Mouse (Mus musculus): ENCODE measurements around the gene Slc4a1. TPM values are rescaled to one million over a fixed set of nuclear protein-coding genes. Genes with fewer than 3 reads are reported as not detected.

Gene Slc4a1
- polyA plus RNA-seq, 1 experiment from 2014 or later: not detected

- ChIA-PET POLR2A (no interaction called here), CTCF (no interaction called here)
- DNase-seq (ENCODE audit: low read depth, low spot score) (no peak), ATAC-seq (no peak)
- H3K27me3 ChIP-seq: peaks cover 3% of the 10 kb centered on the region
- in situ Hi-C loops (cut with MboI; ENCODE audit: low pct_unique_long_range_greater_than_20kb): no loop called here
- TF ChIP-seq CTCF (IDR thresholded peaks at IDR 0.05): no peak
Observed at GRCm38 (mm10) chr11:102327250-102327649, 38.8 kb downstream of the Slc4a1 start.

DNA sequence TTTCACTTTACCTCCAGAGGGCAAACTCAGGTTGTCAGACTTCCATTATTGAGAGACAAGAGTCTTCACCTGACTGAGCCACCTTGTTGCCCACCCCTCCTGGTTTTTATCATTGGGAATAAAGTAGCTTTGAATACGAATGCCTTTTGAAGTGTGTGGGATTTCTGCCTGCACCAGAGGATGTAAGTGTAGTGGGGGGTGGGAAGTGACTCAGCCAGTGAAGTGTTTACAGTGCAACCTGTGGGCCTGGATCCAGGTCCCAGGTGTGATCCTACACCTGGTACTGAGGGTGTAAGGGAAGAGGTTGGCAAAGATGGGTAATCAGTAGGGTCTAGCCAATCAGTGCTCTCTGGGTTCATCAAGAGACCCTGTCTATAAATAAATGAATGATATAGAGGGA lies 42.5 kb downstream of the Slc4a1 start:
- ATAC-seq: no peak
- POLR2A ChIA-PET: interaction anchor here (1.2 kb wide), 1 partner anchor 83 kb away, joined by 3 read pairs; no protein-coding TSS in a partner anchor

GRCm38 (mm10) chr11:102321931-102322330 lies 44.1 kb downstream of the Slc4a1 start:
- no peak for DNase-seq (ENCODE audit: low read depth, low spot score)
- TF ChIP-seq CTCF (IDR thresholded peaks at IDR 0.05): no peak
- no peaks in the 10 kb centered on the region for H3K27me3 ChIP-seq
- no peak for ATAC-seq
- in situ Hi-C loops (cut with MboI; ENCODE audit: low pct_unique_long_range_greater_than_20kb): loop anchor here (5.0 kb wide), 1 partner anchor 85 kb away; the partner anchor contains the start of gene Slc25a39
- ChIA-PET CTCF (interaction anchor here (2.4 kb wide), 1 partner anchor 13 kb away, joined by 5 read pairs; no protein-coding TSS in a partner anchor), POLR2A (interaction anchor here (7.6 kb wide), 1 partner anchor 86 kb away, joined by 110 read pairs; the partner anchor contains the start of gene Slc25a39)

More for the DNA sequence above, 42.5 kb downstream of the Slc4a1 start:
- H3K27me3 ChIP-seq: no peaks in the 10 kb centered on the region
- no peak for TF ChIP-seq CTCF (IDR thresholded peaks at IDR 0.05)
- CTCF ChIA-PET: interaction anchor here (1.0 kb wide), 1 partner anchor 11 kb away, joined by 3 read pairs; no protein-coding TSS in a partner anchor
- in situ Hi-C loops (cut with MboI; ENCODE audit: low pct_unique_long_range_greater_than_20kb): loop anchor here (5.0 kb wide), 1 partner anchor 84 kb away; the partner anchor contains the start of gene Slc25a39
- no peak for DNase-seq (ENCODE audit: low read depth, low spot score)

- TF ChIP-seq CTCF (IDR thresholded peaks at IDR 0.05): no peak
- ChIA-PET CTCF (interaction anchor here (1.0 to 2.4 kb wide), 3 partner anchors 11 to 101 kb away, joined by 4 to 5 read pairs (median 5); no protein-coding TSS in a partner anchor), POLR2A (interaction anchor here (1.2 to 7.6 kb wide), 3 partner anchors 12 to 87 kb away, joined by 5 to 110 read pairs (median 26); partner anchors contain the start of gene Slc25a39)
- in situ Hi-C loops (cut with MboI; ENCODE audit: low pct_unique_long_range_greater_than_20kb): loop anchor here (5.0 kb wide), 1 partner anchor 87 kb away; the partner anchor contains the start of gene Slc25a39
- no peak for DNase-seq (ENCODE audit: low read depth, low spot score)
- no peaks in the 10 kb centered on the region for H3K27me3 ChIP-seq
- no peak for ATAC-seq
Observed at GRCm38 (mm10) chr11:102320686-102321005, 45.4 kb downstream of the Slc4a1 start.

DNA sequence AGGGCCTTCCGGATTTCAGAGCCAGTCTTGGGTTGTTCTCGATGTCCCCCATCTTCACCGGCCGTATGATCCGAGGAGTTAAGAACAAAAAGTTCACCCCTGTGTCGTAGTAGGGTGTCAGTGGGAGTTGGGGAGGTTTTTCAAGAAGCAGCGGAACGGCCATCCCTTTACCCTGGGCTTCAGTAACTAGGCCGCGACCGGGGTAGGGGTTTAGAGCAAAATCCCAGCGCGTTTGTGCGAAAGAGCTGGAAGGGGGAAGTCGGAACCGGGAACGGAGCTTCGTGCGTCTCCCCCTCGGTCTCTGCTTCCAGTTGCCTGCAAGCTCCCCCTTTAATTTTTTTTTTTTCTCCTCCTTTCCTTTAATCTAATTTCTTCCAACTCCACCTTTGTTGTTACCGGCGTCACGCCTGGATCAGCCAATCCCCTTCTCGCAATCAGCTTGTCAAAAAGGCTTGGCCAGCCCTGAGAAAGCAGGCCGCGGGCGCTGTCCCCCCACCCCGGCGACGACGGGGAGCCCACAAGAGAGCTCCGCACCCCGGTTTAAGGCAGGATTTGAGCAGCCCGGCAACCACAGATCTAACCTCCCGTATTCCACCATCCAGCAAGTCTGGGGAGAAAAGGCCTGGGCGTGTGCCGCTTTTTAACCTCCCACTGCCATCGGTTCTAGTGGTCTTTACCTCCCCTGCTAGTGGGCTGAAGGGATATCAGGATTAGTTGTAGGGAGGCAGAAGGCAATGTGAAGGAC lies 45.9 kb downstream of the Slc4a1 start:
- ATAC-seq (no peak), DNase-seq (ENCODE audit: low read depth, low spot score) (no peak)
- TF ChIP-seq CTCF (IDR thresholded peaks at IDR 0.05): no peak
- POLR2A ChIA-PET: interaction anchor here (0.6 to 7.6 kb wide), 9 partner anchors 9 to 1064 kb away, joined by 3 to 110 read pairs (median 4); partner anchors contain the start of genes Grn, Rundc3a and Slc25a39
- H3K27me3 ChIP-seq: no peaks in the 10 kb centered on the region
- in situ Hi-C loops (cut with MboI; ENCODE audit: low pct_unique_long_range_greater_than_20kb): loop anchor here (5.0 kb wide), 1 partner anchor 87 kb away; the partner anchor contains the start of gene Slc25a39
- CTCF ChIA-PET: interaction anchor here (1.0 to 2.4 kb wide), 4 partner anchors 11 to 111 kb away, joined by 3 to 5 read pairs (median 4); partner anchors contain the start of gene Grn

DNA sequence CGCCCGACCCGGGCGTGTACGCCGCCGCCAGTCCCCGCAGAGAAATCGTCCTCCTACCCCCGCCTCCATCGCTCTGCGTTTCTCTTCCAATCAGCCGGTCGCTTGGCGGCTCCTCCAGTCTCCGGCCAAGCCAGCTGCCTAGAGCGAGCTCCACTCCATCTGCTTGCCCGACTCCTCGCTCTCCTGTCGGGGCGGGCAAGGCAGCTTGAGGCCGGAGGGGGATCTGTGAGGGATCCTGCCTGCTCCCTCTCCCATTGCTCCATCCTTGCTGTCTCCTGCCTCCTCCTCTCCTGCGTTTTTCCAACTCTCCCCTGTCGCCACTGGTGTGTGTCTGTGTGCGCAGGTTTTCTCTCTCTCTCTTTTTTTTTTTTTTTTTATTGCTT lies 46.6 kb downstream of the Slc4a1 start, which contains the start of gene Ubtf:
TSS of gene Ubtf (minus strand) at position 333 of the 383 bp plus-strand sequence.
- no peak for TF ChIP-seq CTCF (IDR thresholded peaks at IDR 0.05)
- DNase-seq (ENCODE audit: low read depth, low spot score) (no peak), ATAC-seq (no peak)
- no peaks in the 10 kb centered on the region for H3K27me3 ChIP-seq
- POLR2A ChIA-PET: interaction anchor here (0.6 to 7.6 kb wide), 17 partner anchors 10 to 1065 kb away, joined by 3 to 110 read pairs (median 4); partner anchors contain the start of genes Grn, Rundc3a and Slc25a39
- in situ Hi-C loops (cut with MboI; ENCODE audit: low pct_unique_long_range_greater_than_20kb): no loop called here
- CTCF ChIA-PET: interaction anchor here (1.3 to 1.6 kb wide), 2 partner anchors 92 to 111 kb away, joined by 3 read pairs; partner anchors contain the start of gene Grn

DNA sequence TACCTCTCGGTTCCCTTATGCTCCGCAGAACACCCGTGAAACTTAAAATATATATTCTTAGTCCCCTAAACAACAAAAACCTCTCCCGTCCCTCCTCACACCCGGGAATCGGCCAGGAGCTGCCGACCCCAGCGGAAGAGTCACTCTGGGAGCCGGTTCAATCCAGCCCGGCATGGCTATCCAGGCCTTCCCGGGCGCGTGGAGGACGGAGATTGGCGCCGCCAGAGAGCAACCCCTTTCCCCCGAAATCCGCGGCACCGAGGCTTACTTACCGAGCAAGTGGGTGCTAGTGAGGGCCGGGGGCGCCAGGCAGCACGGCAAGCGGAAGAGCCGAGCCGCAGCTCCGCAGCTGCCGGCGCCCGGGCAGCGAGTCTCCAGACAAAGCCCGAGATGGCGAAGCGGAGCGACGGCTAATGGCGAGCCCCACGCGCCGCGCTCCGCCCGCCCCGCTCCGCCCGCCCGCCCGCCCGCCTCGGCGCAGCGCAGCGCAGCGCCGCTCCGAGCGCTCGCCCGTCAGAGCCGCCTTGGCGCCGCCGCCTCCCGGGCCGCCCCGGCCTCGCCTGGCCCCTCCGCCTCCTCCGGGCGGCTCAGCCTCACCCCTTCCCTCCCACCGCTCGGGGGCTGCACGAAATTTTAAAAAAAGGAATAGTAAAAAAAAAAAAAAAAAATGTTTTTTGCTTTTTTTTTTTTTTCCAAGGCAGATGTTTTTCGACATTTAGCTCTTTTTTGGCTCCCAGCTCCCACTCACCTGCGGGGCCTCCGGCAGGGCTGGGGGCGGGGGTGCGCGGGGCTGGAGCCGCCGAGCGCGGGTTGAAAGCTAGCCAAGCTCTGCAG lies 47.2 kb downstream of the Slc4a1 start:
- CTCF ChIA-PET: interaction anchor here (0.6 to 1.6 kb wide), 4 partner anchors 10 to 112 kb away, joined by 3 read pairs; partner anchors contain the start of gene Grn
- no peak for DNase-seq (ENCODE audit: low read depth, low spot score)
- ATAC-seq: no peak
- POLR2A ChIA-PET: interaction anchor here (0.6 to 7.6 kb wide), 15 partner anchors 10 to 308 kb away, joined by 3 to 110 read pairs (median 4); partner anchors contain the start of genes Grn, Rundc3a and Slc25a39
- in situ Hi-C loops (cut with MboI; ENCODE audit: low pct_unique_long_range_greater_than_20kb): no loop called here
- no peak for TF ChIP-seq CTCF (IDR thresholded peaks at IDR 0.05)
- H3K27me3 ChIP-seq: no peaks in the 10 kb centered on the region

DNA sequence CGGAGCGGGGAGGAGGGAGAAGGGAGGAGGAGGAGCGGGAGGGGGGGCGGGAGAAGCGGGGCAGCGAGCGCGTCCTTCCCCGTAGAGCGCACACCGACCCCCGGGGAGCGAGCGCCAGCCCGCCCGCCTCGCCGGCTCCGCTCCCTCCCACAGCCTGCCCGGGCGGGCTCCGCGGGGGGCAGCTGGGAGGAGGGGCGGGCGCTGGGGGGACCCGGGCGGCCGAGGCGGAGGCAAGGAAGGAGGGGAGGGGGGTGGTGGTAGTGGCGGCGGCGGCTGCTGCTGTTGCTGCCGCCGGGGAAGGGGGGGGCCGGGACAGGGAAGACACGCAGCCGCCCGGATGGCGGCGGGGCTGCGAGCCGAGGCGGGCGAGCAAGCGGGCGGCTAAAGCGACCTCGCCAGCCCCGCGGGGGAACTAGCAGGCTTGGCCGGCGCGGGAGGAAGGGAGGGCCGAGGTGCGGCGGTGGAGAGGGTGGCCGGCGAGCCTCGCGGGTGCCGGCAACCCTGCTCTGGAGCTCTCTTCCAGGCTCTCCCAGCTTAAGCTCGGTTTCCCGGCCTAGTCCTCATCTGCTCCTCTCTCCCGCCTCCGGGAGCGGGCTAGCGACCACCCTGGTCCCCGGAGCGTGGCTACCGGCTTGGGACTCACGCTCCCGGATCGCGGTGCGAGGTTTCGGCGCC lies 48.0 kb downstream of the Slc4a1 start:
- ChIA-PET POLR2A (interaction anchor here (1.0 to 7.6 kb wide), 7 partner anchors 9 to 112 kb away, joined by 3 to 110 read pairs (median 9); partner anchors contain the start of genes Grn and Slc25a39), CTCF (interaction anchor here (0.6 kb wide), 1 partner anchor 9 kb away, joined by 3 read pairs; no protein-coding TSS in a partner anchor)
- in situ Hi-C loops (cut with MboI; ENCODE audit: low pct_unique_long_range_greater_than_20kb): no loop called here
- no peaks in the 10 kb centered on the region for H3K27me3 ChIP-seq
- TF ChIP-seq CTCF (IDR thresholded peaks at IDR 0.05): no peak
- ATAC-seq (peak; percentile 31), DNase-seq (ENCODE audit: low read depth, low spot score) (no peak)

GRCm38 (mm10) chr11:102317298-102317900 lies 48.6 kb downstream of the Slc4a1 start:
- no peak for DNase-seq (ENCODE audit: low read depth, low spot score)
- in situ Hi-C loops (cut with MboI; ENCODE audit: low pct_unique_long_range_greater_than_20kb): no loop called here
- CTCF ChIA-PET: no interaction called here
- ATAC-seq: peak; percentile 34
- TF ChIP-seq CTCF (IDR thresholded peaks at IDR 0.05): no peak
- no peaks in the 10 kb centered on the region for H3K27me3 ChIP-seq
- POLR2A ChIA-PET: interaction anchor here (1.0 to 7.6 kb wide), 5 partner anchors 9 to 113 kb away, joined by 3 to 110 read pairs (median 23); partner anchors contain the start of genes Grn and Slc25a39

All from Patski (cell line).